Mouse (Mus musculus) E14TG2a.4 (cell line): ENCODE data around the gene Pole3.

Source experiments
- CTCF ChIP-seq: conservative IDR thresholded peaks from 2 replicates; pipeline ENCODE4 v1.5.1; 2014; ENCODE audit warnings: low read length
- NANOG ChIP-seq: IDR thresholded peaks from 2 replicates; pipeline ENCODE4 v1.6.1; 2014; ENCODE audit warnings: borderline replicate concordance, low read length, mixed read lengths

DNA sequence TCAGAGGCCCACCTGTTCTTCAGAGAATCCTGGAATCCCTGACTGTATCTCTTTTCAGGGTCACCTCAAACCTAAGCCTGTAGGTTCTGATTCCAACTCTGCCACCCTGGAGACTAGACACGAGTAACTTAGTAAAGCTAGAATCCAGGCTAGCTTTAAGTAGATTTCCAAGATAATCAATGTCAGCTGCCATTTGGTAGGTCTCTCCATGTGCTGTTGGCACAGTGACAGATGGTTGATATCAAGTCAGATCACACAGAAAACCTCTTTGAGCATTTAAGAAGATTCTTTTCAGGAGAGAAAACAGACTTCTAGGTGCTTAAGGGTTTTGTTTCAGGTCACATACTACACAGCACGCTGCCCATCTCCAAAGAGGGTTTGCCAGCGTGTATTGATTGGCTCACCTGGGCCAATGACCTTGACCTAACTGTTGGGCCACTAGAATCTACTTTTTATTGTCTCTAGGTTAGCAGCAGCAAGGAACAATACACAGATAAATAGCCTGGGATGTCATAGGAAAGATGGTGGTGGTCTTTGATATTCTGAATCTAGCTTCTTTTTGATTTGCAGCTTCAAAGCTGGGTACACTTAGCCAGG is 21.4 kb downstream of the Pole3 start, which contains the start of gene Hdhd3:
- TF ChIP-seq CTCF (no peak), NANOG (no peak)
